Mouse (Mus musculus) kidney, adult 2 months (tissue): ENCODE measurements around the gene Stk39.

ENCODE experiments used
- CTCF ChIP-seq: fragments of 200-500 bp; conservative IDR thresholded peaks from 2 replicates; pipeline ENCODE4 v1.5.1; 2011; ENCODE audit warnings: low read depth, mild to moderate bottlenecking, control low read depth, low read length, moderate library complexity, mixed read lengths; ENCODE audit not compliant: insufficient read depth, insufficient read length
- POLR2A ChIP-seq: fragments of 200-500 bp; IDR thresholded peaks from one replicate; pipeline ENCODE4 v1.6.1; 2011; ENCODE audit warnings: low read depth, low read length, control low read depth

DNA sequence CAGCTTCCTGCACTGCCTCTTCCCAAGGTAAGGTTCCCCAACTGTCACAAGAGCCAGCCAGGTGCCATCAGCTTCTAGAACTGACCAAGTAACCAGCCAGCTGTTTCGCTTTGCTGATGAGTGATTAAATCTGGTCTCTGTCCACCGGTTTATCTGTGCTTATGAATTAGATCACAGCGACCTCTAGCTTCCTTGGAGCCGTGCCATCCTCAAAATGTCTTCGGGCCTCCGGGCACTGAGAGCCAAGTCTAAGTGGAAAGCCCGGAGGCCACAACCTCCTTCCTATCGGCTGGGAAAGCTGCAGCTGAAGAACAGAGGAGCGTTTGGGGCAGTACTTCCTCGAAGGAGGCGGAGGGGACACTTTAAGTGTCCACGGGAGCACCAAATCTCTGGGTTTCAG lies 95.4 kb downstream of the Stk39 start:
- TF ChIP-seq CTCF, result no peak
- no peak for TF ChIP-seq POLR2A
